Mouse (Mus musculus) heart, adult 11 months (tissue): ENCODE measurements around the gene Olfr608.
"Not testable (repeated sequence)": the region's sequence is repeated elsewhere in the genome, so short reads cannot be mapped to it uniquely, and the experiment has no call there.

Source experiments
- DNase-seq: peaks from one replicate; pipeline ENCODE4 v3.0.0; 2022

Gene Olfr608

DNA sequence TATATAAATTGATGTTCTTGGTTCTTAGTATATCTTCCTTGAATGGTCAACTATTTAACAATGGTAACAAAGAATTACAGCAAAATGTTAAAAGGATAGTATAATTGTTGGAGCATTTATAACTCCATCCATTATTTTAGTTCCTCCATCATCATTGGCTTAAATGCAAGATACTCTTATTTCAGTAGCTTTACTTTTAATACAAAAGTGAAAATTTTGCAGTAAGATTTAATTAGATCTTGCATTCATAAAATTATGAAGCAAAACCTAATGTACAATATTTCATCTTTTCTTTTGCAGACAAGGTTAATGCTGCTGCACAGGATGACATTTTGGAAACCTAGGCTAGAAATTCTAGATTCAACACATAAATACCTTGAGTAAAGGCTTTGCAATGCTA, at the start of gene Olfr608:
TSS of gene Olfr608 (plus strand) at position 301 of the 400 bp plus-strand sequence.
- DNase-seq = no peak

DNA sequence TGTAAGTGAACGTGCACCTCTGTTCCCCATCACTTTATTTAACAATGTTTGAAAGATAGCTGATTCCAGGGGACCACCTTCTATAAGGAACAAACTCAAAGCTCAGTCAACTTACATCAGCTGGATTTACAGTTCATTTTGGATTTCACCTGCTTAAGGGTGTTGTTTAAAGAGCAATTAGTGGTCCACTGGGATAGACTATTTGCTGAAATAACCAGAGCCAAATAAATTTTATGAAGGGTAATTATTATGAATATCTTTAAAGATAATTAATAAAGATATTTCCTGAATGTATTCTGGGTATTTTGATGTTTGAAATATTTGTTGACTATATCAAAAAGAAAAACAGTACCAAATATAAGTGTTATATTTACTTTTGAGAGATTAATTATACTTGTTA, 24.3 kb upstream of the Olfr608 start, which contains the start of gene Olfr605:
TSS of gene Olfr605 (minus strand) at position 101 of the 400 bp plus-strand sequence.
- no peak for DNase-seq

DNA sequence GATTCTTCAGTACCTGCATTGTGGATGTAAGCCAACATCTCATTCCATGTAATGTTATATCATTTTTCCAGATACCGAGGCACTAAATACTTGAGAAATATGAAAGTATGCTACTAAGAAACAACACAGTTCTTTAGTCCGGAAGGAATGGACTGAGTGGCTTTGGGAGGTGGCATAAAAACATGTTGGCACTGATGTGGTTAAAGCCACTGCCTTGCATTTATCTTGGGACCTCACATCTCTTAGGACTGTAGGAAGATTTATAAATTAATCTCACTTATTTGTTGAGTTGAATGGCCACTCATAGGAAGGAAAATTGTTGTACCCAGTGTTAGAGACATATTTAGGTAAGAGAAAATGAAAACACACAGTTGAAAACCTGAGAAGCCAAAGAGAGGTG, 20.9 kb upstream of the Olfr608 start, which contains the start of gene Olfr606:
TSS of gene Olfr606 (plus strand) at position 301 of the 400 bp plus-strand sequence.
- no peak for DNase-seq

DNA sequence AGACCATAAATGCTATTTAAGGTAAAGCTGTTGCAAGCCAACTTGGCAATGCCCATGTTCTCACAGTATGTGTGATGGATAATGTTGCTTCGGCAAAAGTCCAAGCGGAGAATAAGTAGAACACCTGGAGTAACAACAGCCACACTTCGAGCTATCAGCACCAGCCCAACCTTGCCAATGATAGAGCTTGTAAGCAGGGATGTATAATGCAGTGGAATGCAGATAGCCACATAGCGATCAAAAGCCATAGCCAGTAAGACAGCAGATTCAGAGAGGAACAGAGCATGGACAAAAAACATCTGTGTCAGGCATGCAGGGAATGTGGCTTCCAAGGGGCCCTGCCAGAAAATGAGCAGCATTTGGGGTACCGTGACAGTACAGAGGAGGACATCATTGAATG, 9.1 kb upstream of the Olfr608 start:
- DNase-seq = no peak

DNA sequence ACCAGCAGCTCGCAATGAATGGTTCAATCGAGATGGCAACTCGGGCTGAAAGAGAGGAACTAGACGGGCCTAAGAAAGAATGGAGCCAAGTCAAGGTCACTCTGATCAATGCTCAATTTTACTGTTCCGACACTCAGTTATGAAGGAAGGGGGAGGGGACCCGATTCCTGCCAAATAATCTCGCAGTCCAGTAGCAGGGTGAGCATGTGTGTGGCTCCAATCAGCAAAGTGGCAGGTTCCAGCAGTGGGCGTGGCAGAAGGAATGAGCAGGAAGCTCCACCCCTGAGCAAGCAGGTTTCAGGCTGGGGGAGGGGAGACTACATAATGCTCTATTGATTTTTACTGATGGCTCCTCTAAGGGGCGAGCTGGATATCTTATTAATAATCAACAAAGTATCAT, 7.4 kb downstream of the Olfr608 start:
- not testable (repeated sequence) for DNase-seq

DNA sequence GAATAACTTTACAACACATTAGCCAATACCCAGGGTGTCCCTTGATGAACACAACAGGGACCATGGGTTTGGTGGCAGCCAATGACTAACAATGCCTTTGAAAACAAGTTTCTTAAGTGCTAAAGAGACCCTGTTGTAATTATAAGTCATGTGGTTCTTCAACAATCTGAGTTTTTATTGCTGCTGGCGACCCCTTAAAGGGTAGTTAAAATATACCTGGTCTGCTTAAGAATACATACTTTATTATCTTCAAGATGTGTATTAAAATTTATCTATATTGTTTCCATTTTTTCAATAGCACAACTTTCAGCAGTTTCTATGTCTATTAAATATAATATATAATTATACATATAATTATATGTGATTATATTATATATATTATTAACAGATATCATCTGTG, 28.3 kb downstream of the Olfr608 start, which contains the start of gene Olfr609:
TSS of gene Olfr609 (minus strand) at position 101 of the 400 bp plus-strand sequence.
- no peak for DNase-seq

DNA sequence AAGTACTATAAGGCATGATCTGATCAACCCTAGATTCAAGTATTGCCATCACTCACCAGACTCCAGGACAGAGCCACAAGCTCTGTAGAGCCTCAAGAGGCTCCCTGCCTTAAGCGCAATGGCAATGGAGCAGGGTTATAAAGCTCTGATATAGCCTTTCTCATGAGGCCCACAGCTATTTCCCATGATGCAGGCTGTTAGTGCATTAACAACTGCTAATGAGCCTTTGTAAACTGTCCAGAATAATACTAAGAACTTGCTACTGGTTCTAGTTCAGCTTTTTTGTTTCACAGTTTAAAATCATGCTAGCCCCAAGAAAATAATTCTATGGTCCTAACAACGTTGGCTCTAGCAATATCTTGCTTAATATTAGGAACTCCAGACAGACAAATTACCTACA, 42.3 kb downstream of the Olfr608 start, which contains the start of gene Olfr610:
TSS of gene Olfr610 (minus strand) at position 101 of the 400 bp plus-strand sequence.
- no peak for DNase-seq

DNA sequence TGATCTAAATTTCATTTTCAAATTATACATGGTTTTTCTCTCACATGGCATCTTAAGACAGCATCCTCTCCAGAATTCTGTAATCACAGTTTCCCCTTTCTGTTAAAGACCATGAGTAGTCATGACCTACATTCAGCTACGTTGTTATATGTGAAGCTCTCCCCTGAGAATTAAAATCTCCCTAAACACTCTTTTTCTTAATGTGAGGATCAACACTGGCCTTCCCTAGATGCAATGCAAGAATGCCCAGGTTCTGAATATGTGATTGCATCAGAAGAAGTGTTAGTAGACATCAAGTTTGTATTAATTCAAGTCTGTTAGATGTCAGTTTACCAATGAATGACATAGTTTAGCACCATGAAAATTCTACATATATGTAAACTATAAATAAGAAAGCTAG, 51.1 kb downstream of the Olfr608 start, which contains the start of gene Olfr611:
TSS of gene Olfr611 (minus strand) at position 101 of the 400 bp plus-strand sequence.
- not testable (repeated sequence) for DNase-seq
